Mouse (Mus musculus): Measurements from ENCODE around the gene Ehd2.
"Not testable (repeated sequence)": the region's sequence is repeated elsewhere in the genome, so short reads cannot be mapped to it uniquely, and the experiment has no call there.

Gene Ehd2

DNA sequence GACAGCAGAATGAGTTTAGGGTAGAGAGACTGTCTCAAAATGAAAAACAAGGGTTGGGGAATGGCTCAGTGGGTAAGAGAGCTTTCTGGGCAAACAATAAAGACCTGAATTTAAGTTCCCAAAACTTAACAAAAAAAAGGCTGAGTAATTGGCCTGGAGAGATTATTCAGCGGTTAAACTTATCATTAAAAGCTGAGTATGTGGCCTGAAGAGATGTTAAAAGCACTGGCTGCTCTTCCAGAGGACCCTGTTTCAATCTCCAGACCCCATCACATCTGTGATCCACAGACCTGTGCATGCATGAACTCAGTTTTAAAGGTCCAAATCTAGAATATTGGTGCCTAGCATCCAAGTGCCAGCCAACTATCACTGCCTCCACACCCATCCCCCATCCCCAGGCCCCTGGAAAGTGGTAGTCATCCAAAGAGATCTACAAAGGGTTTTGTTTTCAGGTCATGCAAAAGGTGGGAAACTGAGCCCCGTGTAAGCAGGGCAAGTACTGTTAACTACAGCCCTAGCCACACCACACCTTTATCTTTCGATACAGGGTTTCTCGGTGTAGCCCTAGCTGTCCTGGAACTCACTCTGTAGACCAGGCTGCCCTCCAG, 19.6 kb downstream of the Ehd2 start:
- no peak for DNase-seq (ENCODE audit: low spot score in 2 of 2)

DNA sequence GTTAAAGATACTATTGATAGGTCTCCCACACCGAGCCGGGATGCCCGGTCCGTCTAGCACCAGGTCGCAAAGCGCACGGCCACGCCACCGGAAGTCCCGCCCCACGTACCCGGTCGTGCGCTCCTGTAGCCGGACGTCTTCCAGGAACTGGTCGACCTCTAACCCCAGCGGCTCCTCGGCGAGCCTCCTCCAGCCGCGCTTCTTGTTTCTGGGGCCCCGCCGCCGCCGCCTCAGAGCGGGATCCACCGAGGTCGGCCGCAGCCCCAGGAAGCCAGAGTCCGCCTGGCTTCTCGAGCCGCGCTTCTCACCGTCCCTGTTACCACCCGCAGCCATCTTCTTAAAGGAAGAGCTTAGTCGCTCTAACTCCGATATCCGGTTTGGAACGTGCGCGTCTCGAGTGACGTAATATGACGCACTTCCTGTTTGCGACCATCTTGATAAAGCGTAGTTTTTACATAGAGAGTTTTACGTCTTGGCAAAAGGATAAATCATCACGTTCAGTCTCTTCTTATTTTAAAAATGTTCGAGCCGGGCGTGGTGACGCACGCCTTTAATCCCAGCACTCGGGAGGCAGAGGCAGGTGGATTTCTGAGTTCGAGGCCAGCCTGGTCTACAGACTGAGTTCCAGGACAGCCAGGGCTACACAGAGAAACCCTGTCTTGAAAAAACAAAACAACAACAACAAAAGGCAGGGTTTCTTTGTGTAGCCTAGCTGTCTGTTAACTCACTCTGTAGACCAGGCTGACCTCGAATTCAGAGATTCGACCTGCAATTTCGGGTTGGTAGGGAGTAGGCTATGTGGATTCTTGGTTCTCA, 21.4 kb downstream of the Ehd2 start, which contains the start of gene Nop53:
Nop53 (minus strand) TSS at position 354 of the 816 bp plus-strand sequence.
- DNase-seq (ENCODE audit: low spot score in 2 of 2): peak; percentile 91 to 99

GRCm38 (mm10) chr7:15945211-15945610, 22.2 kb downstream of the Ehd2 start:
- DNase-seq (ENCODE audit: low spot score in 2 of 2): no peak

- DNase-seq (ENCODE audit: low spot score in 2 of 2): no peak
These were observed 23.1 kb downstream of the Ehd2 start for GRCm38 (mm10) chr7:15944311-15944710.

DNA sequence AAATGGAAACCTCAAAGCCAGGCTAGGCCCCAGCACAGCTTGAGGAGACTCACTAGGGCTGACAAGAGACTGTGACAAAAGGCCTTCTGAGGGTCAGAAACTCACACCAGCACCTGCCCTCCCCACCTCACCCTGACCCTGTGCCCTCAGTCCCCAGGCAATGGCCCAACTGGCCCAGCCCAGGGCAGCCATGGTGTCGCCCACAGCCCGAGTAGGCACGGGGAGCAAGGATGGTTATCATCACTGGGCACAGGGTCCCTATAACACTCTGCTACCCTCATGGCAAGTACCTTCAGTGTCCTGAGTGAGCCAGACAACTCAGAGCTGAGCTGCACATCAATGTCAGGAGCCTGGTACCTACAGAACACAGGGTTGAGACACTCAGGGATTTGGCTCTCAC, 28.7 kb downstream of the Ehd2 start:
- DNase-seq (ENCODE audit: low spot score in 2 of 2): no peak

DNA sequence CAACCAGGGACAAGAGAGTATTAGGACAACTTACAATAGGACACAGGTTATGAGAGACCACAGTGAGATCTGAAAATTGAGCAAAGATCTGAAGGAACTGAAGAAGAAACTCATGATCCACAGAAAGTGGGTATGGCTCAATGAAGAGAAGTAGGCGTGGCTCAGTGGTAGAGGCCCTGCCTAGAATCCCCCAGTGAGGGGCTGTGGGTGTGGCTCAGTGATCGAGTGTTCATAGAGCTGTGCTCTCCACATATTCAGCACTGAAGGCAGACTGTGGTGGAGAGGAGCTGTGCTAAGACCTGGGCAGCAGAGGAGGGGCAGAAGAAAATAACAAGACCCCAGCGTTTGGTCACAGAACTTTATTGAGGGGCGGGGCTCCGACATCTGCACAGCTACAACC, 29.9 kb downstream of the Ehd2 start:
- DNase-seq (ENCODE audit: low spot score in 2 of 2): no peak

DNA sequence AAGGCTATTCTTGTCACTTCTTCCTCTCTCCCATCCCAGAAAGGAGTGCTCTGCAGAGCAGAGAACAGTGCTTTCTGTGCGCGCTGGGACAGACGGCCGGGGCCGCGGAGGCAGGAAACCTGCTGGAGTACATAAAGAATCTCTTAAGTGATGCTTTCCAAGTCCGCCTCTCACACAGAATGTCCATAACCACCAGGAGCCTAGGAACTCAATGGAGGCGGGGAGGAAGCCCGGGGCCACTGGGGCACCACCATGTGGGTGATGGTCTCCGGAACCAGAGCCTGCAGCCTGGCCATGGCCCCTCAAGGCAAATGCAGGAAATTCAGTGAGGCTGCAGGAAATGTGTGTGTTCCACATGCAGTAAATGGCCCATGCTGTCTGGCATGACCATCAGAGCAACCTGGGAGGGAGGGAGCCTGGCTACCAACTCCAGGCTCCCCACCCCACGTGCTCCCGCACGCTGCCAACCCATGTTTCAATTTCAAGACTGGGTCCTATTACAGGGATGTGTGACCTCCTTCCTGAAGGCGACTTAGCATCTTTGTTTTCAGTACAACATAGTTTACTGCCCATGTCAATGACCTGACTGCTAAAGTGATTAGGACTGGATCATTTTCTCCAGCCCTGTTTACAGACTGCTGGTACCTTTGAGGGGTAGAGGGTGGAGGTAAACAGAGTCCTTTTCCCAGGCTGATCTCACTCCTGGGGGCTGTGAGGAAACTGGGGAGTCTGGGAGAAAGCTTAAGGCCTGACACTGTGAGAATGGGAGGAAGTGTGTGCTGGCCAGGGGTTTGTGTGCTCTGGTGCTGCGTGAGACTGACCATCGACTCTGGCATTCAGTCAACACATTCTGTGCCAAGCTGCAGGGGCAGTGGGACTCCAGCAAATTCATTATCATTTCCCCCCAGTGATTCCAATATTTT, 33.7 kb downstream of the Ehd2 start:
- peak; percentile 44 to 54 for DNase-seq (ENCODE audit: low spot score in 2 of 2)

DNA sequence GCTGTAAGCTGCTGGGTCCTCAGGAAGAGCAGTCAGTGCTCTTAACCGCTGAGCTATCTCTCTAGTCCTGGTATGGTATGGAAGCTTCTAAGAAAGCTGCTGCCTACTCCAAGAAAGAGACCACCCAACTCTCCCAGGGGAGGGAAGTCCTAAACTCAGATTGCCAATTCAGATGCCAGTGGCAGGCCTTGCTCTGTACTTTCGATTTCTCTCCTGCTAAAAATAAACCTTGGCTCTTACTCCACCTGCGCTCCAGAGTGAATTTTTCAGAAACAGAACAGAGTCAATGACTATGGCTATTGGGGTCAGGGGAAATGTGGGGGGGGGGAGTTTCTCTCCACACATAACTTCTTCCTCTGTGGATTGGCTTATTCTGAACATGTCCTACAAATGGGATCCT, 35.7 kb downstream of the Ehd2 start:
- DNase-seq (ENCODE audit: low spot score in 2 of 2): no peak

- DNase-seq (ENCODE audit: low spot score in 2 of 2): no peak
These were observed 36.8 kb downstream of the Ehd2 start for GRCm38 (mm10) chr7:15930543-15930942.

DNA sequence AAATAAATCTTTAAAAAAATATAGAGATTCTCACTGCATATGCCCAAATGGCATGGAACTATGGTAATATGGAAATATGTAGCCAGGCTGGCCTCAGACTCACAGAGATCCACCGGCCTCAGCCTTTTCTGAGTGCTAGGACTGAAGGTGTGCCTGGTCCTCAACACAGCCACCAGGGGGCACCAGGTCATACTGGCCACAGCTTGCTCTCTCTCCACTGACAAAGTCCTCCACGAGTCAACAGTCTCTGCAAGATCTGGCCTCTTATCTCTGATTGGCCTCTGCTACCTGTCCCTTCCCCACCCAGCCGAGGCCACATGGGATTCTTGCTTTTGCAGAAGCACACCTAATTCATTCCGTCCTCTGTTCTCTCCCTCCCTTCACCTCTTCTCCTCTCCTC, 37.5 kb downstream of the Ehd2 start:
- DNase-seq (ENCODE audit: low spot score in 2 of 2): no peak

- DNase-seq (ENCODE audit: low spot score in 2 of 2): peak; percentile 91 to 95
These were observed 45.1 kb downstream of the Ehd2 start, which contains the start of gene Selenow for GRCm38 (mm10) chr7:15922220-15922773. Selenow (minus strand) TSS chr7:15922402.

DNA sequence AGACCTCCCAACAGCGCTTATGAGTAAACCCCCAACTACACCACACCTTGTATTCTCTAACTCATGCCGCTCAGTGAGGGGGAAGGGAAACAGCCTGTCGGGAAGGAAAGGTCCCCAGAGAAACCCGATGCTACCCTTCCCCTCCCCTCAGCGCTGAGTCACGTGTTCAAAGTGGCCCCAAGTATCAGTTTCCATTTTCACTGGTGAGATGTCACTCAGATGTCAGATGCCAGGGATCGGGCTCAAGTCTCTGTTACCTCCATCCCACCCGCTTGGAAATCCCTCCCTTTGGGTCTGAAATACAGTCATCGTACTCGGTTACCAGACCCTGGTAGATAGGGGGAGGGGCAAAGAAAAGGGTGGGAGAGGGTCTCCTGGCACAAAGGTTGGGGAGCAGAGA, 45.6 kb downstream of the Ehd2 start:
- DNase-seq (ENCODE audit: low spot score in 2 of 2): no peak

DNA sequence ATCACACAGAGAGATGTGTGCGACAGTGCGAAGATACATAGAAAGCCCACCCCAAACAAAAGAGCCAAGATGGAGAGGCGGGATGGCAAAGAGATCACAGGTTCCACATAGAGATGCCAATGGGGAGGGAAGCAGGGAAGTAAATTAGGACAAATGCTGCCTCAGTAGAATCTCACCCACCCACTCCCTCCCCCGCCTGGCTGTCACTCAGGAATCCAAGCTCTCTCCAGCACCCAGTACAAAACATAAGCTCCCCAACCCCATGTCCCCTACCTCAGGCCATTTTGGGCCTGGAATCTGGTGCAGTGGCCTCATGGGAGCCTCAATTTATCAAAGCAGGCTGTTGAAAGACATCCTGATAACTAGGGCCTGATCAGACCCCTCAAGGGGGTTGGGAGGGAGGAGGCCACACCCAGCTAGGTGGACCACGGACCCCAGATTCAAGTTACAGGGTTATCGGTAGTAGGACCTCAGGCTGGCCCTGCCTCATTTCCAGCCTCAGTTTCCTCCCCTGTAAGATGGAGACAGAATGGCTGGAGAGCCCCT, 46.6 kb downstream of the Ehd2 start:
- DNase-seq (ENCODE audit: low spot score in 2 of 2): peak in 1 of 2 experiments; percentile 34

- DNase-seq (ENCODE audit: low spot score in 2 of 2): no peak
These were observed 47.4 kb downstream of the Ehd2 start for GRCm38 (mm10) chr7:15919947-15920346.

DNA sequence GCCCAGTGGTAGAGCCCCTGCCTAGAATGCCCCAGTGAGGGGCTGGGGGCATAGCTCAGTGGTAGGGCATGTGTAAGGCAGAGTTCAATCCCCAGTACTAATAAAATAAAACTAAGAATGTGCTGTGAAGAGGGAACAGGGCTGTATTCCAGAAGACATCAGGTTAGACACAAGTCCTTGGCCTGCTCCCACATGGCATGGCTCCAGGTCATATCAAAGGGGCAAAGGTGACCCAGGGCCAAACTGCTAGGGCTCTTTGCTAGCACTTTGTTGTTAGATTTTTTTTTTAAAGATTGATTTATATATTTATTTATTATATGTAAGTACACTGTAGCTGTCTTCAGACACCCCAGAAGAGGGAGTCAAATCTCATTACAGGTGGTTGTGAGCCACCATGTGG, 49.0 kb downstream of the Ehd2 start:
- no peak for DNase-seq (ENCODE audit: low spot score in 2 of 2)

DNA sequence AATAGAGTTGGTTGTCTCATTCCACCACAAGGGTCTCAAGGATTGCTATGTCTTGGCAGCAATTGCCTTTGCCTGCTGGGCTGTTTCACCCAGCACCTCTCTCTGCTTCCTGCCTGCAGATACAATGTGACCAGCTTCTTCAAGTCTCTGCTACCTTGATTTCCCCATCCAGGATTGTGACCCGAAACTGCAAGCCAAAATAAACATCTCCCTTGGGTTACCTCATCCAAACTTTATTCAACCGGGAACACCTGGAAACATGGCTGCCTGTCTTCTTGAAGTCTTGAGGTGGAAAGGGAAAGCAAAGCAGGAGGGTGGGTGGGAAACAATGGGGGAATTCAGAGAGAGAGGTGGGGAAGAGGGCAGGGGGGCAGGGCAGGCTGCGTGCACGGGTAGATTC, 50.4 kb downstream of the Ehd2 start:
- no peak for DNase-seq (ENCODE audit: low spot score in 2 of 2)

DNA sequence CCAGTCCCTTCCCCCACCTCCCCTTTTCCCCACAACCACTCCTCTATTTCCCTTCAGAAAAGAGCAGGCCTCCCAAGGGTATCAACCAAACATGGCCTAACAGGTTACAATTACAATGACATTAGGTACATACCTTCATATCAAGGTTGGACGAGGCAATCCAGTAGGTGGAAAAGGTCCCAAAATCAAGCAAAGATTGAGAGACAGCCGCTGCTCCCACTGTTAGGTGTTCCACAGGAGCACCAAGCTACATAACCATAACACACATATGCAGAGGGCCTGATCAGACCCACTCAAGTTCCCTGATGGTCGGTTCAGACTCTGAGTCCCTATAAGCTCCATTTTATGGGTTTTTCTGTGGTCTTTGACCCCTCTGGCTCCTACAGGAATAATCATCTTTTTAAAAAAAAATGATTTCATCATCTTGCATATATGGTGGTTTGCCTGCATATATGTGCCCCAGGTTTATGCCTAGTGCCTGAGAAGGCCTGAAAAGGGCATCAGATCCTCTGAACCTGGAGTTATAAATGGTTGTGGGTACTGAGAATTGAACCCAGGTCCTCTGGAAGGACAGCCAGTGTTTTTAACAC, 51.1 kb downstream of the Ehd2 start:
- no peak for DNase-seq (ENCODE audit: low spot score in 2 of 2)

- not testable (repeated sequence) for DNase-seq (ENCODE audit: low spot score in 2 of 2)
These were observed 51.7 kb downstream of the Ehd2 start for GRCm38 (mm10) chr7:15915695-15916094.

DNA sequence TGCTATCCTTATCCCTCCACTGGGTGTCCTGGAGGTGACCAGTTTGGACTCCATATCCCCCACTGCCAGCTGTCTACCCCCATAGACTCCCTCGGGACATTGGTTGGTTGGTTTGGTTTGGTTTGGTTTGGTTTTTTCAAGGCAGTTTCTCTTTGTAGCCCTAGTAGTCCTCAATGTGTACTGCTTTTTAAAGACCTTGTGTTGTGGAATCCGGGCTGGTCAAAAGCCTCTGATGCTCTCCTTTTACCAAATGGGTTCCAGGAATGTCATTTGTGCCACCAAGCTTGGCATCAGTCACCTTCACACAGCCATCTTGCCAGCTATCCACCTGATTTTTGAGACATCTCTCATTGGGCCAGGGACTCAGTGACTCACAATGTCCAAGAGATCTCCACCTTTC, 52.6 kb downstream of the Ehd2 start:
- no peak for DNase-seq (ENCODE audit: low spot score in 2 of 2)

DNA sequence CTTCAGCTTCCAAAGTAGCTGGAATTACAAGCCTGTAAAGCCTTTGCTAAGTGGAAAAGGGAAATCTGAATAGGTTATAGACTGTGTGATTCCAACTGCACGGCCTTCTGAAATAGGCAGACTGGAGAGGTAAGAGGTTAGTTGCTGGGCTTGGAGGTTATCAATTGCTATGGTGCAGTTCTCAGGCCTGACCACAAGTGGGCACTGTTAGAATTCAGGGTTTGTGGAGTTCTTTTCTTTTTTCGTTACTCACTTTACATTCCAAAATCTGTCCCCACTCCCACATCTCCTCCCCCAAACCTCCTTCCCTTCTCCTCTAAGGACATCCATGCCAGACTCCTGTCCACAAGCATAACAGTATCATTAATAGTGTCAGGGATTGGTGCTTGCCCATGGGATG, 53.1 kb downstream of the Ehd2 start:
- peak; percentile 43 to 57 for DNase-seq (ENCODE audit: low spot score in 2 of 2)

- DNase-seq (ENCODE audit: low spot score in 2 of 2): peak; percentile 67 to 80
These were observed 55.2 kb downstream of the Ehd2 start for GRCm38 (mm10) chr7:15912183-15912582.

Measured in right cerebral cortex, adult 2 months (tissue).